Mouse (Mus musculus) thymus, adult 2 months (tissue): ENCODE measurements around the gene Il2rb. TPM values are rescaled to one million over a fixed set of nuclear protein-coding genes. Genes with fewer than 3 reads are reported as not detected.

Experiments used
- DNase-seq: peaks from one replicate; pipeline ENCODE4 v3.0.0; 2021
- H3K27ac ChIP-seq: fragments of 200-500 bp; 2 replicates; pipeline ENCODE4 v1.5.1; 2012; ENCODE audit warnings: low read length, control low read depth; ENCODE audit not compliant: control insufficient read depth, insufficient read depth
- H3K27me3 ChIP-seq: fragments of 200-500 bp; 2 replicates; pipeline ENCODE4 v1.6.1; 2012; ENCODE audit warnings: mild to moderate bottlenecking, low read length, moderate library complexity, mixed read lengths; ENCODE audit not compliant: control insufficient read depth, insufficient read depth
- H3K36me3 ChIP-seq: fragments of 200-500 bp; 2 replicates; pipeline ENCODE4 v1.6.1; 2012; ENCODE audit warnings: mild to moderate bottlenecking, low read length, moderate library complexity; ENCODE audit not compliant: control insufficient read depth, insufficient read depth
- H3K4me1 ChIP-seq: fragments of 200-500 bp; replicated peaks from 2 replicates; pipeline ENCODE4 v1.6.1; 2012; ENCODE audit warnings: low read length; ENCODE audit not compliant: control insufficient read depth, insufficient read depth
- H3K4me3 ChIP-seq: fragments of 200-500 bp; 2 replicates; pipeline ENCODE4 v1.5.1; 2012; ENCODE audit warnings: mild to moderate bottlenecking, low read length, control low read depth, moderate library complexity; ENCODE audit not compliant: control insufficient read depth, insufficient read depth
- CTCF ChIP-seq: fragments of 200-500 bp; IDR thresholded peaks from 2 replicates; pipeline ENCODE4 v1.5.1; 2012; ENCODE audit warnings: mild to moderate bottlenecking, control low read depth, low read length, moderate library complexity, borderline replicate concordance; ENCODE audit not compliant: control insufficient read depth, poor library complexity, insufficient read depth; ENCODE audit errors: extremely low read depth
- POLR2A ChIP-seq: fragments of 200-500 bp; IDR thresholded peaks from 2 replicates; pipeline ENCODE4 v1.6.1; 2012; ENCODE audit warnings: mild to moderate bottlenecking, low read length, control low read depth, moderate library complexity; ENCODE audit not compliant: control insufficient read depth, poor library complexity, insufficient read depth; ENCODE audit errors: extremely low read depth
- WGBS: fragments of 180-500 bp; shearing (Covaris S2); methylation state at CpG from one replicate; pipeline ENCODE4 v1.1.7; 2018; 5-methylcytosine and 5-hydroxymethylcytosine counted together
- polyA plus RNA-seq: library from polyadenylated mRNA; depleted of rRNA; stranded (reverse); fragments of >200 nt; gene quantifications from 2 replicates; pipeline ENCODE4 v1.2.3, GENCODE M21; 2012

Il2rb gene
- polyA plus RNA-seq, 1 experiment: 53.7 TPM

GRCm38 (mm10) chr15:78530141-78530540 is 35.1 kb upstream of the Il2rb start:
- no peak for TF ChIP-seq CTCF
- TF ChIP-seq POLR2A: no peak
- no peak for DNase-seq
- no peak overlapping the region for H3K27ac ChIP-seq
- WGBS: 96% methylated on average over 3 of the region's 3 CpGs
- H3K36me3 ChIP-seq: no peaks in the 10 kb centered on the region
- H3K4me3 ChIP-seq: no peak overlapping the region
- H3K27me3 ChIP-seq: no peaks in the 10 kb centered on the region
- H3K4me1 ChIP-seq: peaks cover 21% of the 10 kb centered on the region

- Histone ChIP-seq H3K27me3 (no peaks in the 10 kb centered on the region), H3K36me3 (no peaks in the 10 kb centered on the region), H3K4me3 (no peak overlapping the region), H3K4me1 (peaks cover 21% of the 10 kb centered on the region), H3K27ac (no peak overlapping the region)
- no peak for DNase-seq
- no peak for TF ChIP-seq CTCF
- TF ChIP-seq POLR2A: no peak
- WGBS: 76% methylated on average over 15 of the region's 15 CpGs
These were observed 34.4 kb upstream of the Il2rb start for GRCm38 (mm10) chr15:78529428-78529990.

GRCm38 (mm10) chr15:78528726-78529411 is 33.8 kb upstream of the Il2rb start:
- no peaks in the 10 kb centered on the region for H3K36me3 ChIP-seq
- H3K4me1 ChIP-seq: peaks cover 21% of the 10 kb centered on the region
- no peak for DNase-seq
- no peak overlapping the region for H3K4me3 ChIP-seq
- no peak for TF ChIP-seq CTCF
- no peak for TF ChIP-seq POLR2A
- 26% methylated on average over 11 of the region's 11 CpGs for WGBS
- H3K27me3 ChIP-seq: no peaks in the 10 kb centered on the region
- peak overlapping the region; percentile 41; the same call in 1 of the 2 replicates for H3K27ac ChIP-seq

GRCm38 (mm10) chr15:78527973-78528372 is 32.9 kb upstream of the Il2rb start:
- Histone ChIP-seq H3K27me3 (no peaks in the 10 kb centered on the region), H3K36me3 (no peaks in the 10 kb centered on the region), H3K4me3 (no peak overlapping the region), H3K27ac (no peak overlapping the region; the same call in 1 of the 2 replicates), H3K4me1 (peaks cover 21% of the 10 kb centered on the region)
- WGBS: 21% methylated on average over 7 of the region's 7 CpGs
- TF ChIP-seq CTCF: no peak
- TF ChIP-seq POLR2A: no peak
- peak; percentile 44 for DNase-seq

- Histone ChIP-seq H3K4me3 (no peak overlapping the region), H3K4me1 (peaks cover 17% of the 10 kb centered on the region), H3K36me3 (no peaks in the 10 kb centered on the region), H3K27ac (no peak overlapping the region), H3K27me3 (no peaks in the 10 kb centered on the region)
- no peak for DNase-seq
- 98% methylated on average over 5 of the region's 5 CpGs for WGBS
- TF ChIP-seq CTCF (no peak), POLR2A (no peak)
These were observed 29.1 kb upstream of the Il2rb start for GRCm38 (mm10) chr15:78524163-78524562.

- H3K4me1 ChIP-seq: peaks cover 13% of the 10 kb centered on the region
- DNase-seq: no peak
- WGBS: 58% methylated on average over 6 of the region's 6 CpGs
- no peak overlapping the region for H3K4me3 ChIP-seq
- TF ChIP-seq CTCF (no peak), POLR2A (no peak)
- no peaks in the 10 kb centered on the region for H3K36me3 ChIP-seq
- no peaks in the 10 kb centered on the region for H3K27me3 ChIP-seq
- no peak overlapping the region for H3K27ac ChIP-seq
These were observed 26.8 kb upstream of the Il2rb start for GRCm38 (mm10) chr15:78521892-78522291.

GRCm38 (mm10) chr15:78521331-78521730 is 26.3 kb upstream of the Il2rb start:
- Histone ChIP-seq H3K4me3 (no peak overlapping the region), H3K4me1 (peaks cover 15% of the 10 kb centered on the region), H3K27ac (no peak overlapping the region), H3K27me3 (no peaks in the 10 kb centered on the region), H3K36me3 (no peaks in the 10 kb centered on the region)
- no peak for DNase-seq
- TF ChIP-seq CTCF (no peak), POLR2A (no peak)
- WGBS: 92% methylated on average over 8 of the region's 8 CpGs
